Mouse (Mus musculus): ENCODE results near the gene Mettl25.
A peak's percentile ranks its signal among the peaks of the same experiment; 100 is the strongest.

Gene Mettl25

GRCm38 (mm10) chr10:105840928-105841888, at the start of gene Mettl25, which contains the start of gene Ccdc59:
Gene Mettl25 (minus strand): TSS chr10:105841380.
Gene Ccdc59 (plus strand): TSS chr10:105841067.
- DNase-seq (ENCODE audit: low read depth, low spot score) = peak; percentile 77

GRCm38 (mm10) chr10:105867312-105867711, 26.1 kb upstream of the Mettl25 start:
- no peak for DNase-seq (ENCODE audit: low read depth, low spot score)

- DNase-seq (ENCODE audit: low read depth, low spot score) = no peak
These were observed 10.0 kb upstream of the Mettl25 start for GRCm38 (mm10) chr10:105851136-105851535.

- DNase-seq (ENCODE audit: low read depth, low spot score) = no peak
These were observed 9.1 kb upstream of the Mettl25 start for GRCm38 (mm10) chr10:105850286-105850685.

GRCm38 (mm10) chr10:105842574-105842973, 1.4 kb upstream of the Mettl25 start:
- no peak for DNase-seq (ENCODE audit: low read depth, low spot score)

- DNase-seq (ENCODE audit: low read depth, low spot score) = peak; percentile 24
These were observed 6.5 kb downstream of the Mettl25 start for GRCm38 (mm10) chr10:105834627-105835228.

- no peak for DNase-seq (ENCODE audit: low read depth, low spot score)
These were observed 34.7 kb downstream of the Mettl25 start for GRCm38 (mm10) chr10:105806259-105807010.

- no peak for DNase-seq (ENCODE audit: low read depth, low spot score)
These were observed 37.7 kb downstream of the Mettl25 start for GRCm38 (mm10) chr10:105803461-105803860.

GRCm38 (mm10) chr10:105802132-105802531, 39.0 kb downstream of the Mettl25 start:
- no peak for DNase-seq (ENCODE audit: low read depth, low spot score)

- no peak for DNase-seq (ENCODE audit: low read depth, low spot score)
These were observed 40.0 kb downstream of the Mettl25 start for GRCm38 (mm10) chr10:105801147-105801546.

GRCm38 (mm10) chr10:105797250-105797924, 43.8 kb downstream of the Mettl25 start:
- DNase-seq (ENCODE audit: low read depth, low spot score) = no peak

GRCm38 (mm10) chr10:105793776-105794552, 47.2 kb downstream of the Mettl25 start:
- DNase-seq (ENCODE audit: low read depth, low spot score) = no peak

- no peak for DNase-seq (ENCODE audit: low read depth, low spot score)
These were observed 52.3 kb downstream of the Mettl25 start for GRCm38 (mm10) chr10:105788744-105789486.

- DNase-seq (ENCODE audit: low read depth, low spot score) = no peak
These were observed 57.4 kb downstream of the Mettl25 start for GRCm38 (mm10) chr10:105783766-105784165.

- no peak for DNase-seq (ENCODE audit: low read depth, low spot score)
These were observed 66.8 kb downstream of the Mettl25 start for GRCm38 (mm10) chr10:105774382-105774781.

GRCm38 (mm10) chr10:105772821-105773302, 68.3 kb downstream of the Mettl25 start:
- DNase-seq (ENCODE audit: low read depth, low spot score) = no peak

GRCm38 (mm10) chr10:105763959-105764358, 77.2 kb downstream of the Mettl25 start:
- DNase-seq (ENCODE audit: low read depth, low spot score) = no peak

GRCm38 (mm10) chr10:105760460-105760859, 80.7 kb downstream of the Mettl25 start:
- no peak for DNase-seq (ENCODE audit: low read depth, low spot score)

GRCm38 (mm10) chr10:105760046-105760445, 81.1 kb downstream of the Mettl25 start:
- no peak for DNase-seq (ENCODE audit: low read depth, low spot score)
